Mouse (Mus musculus): Measurements from ENCODE around the gene Pdgfra. TPM values are rescaled to one million over a fixed set of nuclear protein-coding genes. Genes with fewer than 3 reads are reported as not detected.

Gene Pdgfra
- polyA plus RNA-seq, 1 experiment from 2014 or later = 56.8 TPM

DNA sequence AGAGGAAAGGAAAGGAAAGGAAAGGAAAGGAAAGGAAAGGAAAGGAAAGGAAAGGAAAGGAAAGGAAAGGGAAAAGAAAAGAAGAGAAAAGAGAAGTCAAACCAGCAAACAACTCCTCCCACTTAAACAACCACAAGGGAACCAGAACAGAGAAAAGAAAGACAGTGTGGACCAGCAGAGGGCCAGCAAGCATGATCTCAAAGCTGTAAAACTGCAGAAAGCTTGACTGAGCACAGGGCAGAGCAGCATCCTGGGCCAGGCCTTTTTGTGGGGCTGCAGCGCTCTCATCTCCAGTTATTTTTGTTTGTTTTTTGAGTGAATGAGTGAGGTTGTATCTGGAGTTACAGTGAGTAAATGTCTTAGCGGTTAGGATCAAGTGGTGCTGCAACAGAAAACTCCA is 6.8 kb upstream of the Pdgfra start:
- peaks cover 9% of the 10 kb centered on the region for H3K4me1 ChIP-seq (ENCODE audit: control insufficient read depth, insufficient read depth, low read length)
- WGBS = 66% methylated on average over 2 of the region's 2 CpGs
- H3K4me3 ChIP-seq (ENCODE audit: low read length) = no peak overlapping the region
- H3K27ac ChIP-seq (ENCODE audit: low read depth, low read length) = no peak overlapping the region
- H3K9me3 ChIP-seq (ENCODE audit: control insufficient read depth, low read length) = no peaks in the 10 kb centered on the region
- no peak for ATAC-seq (ENCODE audit: low FRiP score, low TSS enrichment)
- peaks cover 37% of the 10 kb centered on the region for H3K27me3 ChIP-seq (ENCODE audit: control insufficient read depth, insufficient read depth, low read length)
- no peaks in the 10 kb centered on the region for H3K36me3 ChIP-seq (ENCODE audit: control insufficient read depth, insufficient read depth, low read length)
- H3K9ac ChIP-seq (ENCODE audit: low read depth, low read length) = no peak overlapping the region
- H3K4me2 ChIP-seq (replicated peaks; ENCODE audit: low read depth, low read length) = no peak overlapping the region

DNA sequence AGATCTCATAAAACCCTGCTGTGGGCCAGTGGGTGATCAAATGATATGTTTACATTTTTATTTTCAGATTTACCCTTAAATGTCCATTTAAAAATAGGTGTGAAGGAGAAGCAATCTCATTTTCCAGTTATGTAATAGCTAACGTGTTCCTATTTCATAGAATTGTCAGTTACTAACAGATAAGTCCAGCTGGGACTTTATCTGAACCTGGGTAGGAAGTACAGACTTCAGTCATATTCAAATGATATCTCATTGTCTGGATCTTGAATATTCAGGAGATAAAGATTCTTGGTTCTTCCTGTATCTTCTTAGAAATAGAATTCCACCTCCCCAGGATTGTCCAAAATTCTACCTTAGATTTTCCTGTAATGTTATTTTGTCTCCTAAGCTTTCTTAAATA is 5.6 kb upstream of the Pdgfra start:
- Histone ChIP-seq H3K4me2 (replicated peaks; ENCODE audit: low read depth, low read length) (no peak overlapping the region), H3K4me3 (ENCODE audit: low read length) (no peak overlapping the region), H3K27me3 (ENCODE audit: control insufficient read depth, insufficient read depth, low read length) (peaks cover 43% of the 10 kb centered on the region), H3K27ac (ENCODE audit: low read depth, low read length) (no peak overlapping the region), H3K4me1 (ENCODE audit: control insufficient read depth, insufficient read depth, low read length) (peaks cover 14% of the 10 kb centered on the region), H3K9ac (ENCODE audit: low read depth, low read length) (no peak overlapping the region), H3K9me3 (ENCODE audit: control insufficient read depth, low read length) (no peaks in the 10 kb centered on the region), H3K36me3 (ENCODE audit: control insufficient read depth, insufficient read depth, low read length) (no peaks in the 10 kb centered on the region)
- ATAC-seq (ENCODE audit: low FRiP score, low TSS enrichment) = no peak
- WGBS = 88% methylated on average over 1 of the region's 1 CpGs

DNA sequence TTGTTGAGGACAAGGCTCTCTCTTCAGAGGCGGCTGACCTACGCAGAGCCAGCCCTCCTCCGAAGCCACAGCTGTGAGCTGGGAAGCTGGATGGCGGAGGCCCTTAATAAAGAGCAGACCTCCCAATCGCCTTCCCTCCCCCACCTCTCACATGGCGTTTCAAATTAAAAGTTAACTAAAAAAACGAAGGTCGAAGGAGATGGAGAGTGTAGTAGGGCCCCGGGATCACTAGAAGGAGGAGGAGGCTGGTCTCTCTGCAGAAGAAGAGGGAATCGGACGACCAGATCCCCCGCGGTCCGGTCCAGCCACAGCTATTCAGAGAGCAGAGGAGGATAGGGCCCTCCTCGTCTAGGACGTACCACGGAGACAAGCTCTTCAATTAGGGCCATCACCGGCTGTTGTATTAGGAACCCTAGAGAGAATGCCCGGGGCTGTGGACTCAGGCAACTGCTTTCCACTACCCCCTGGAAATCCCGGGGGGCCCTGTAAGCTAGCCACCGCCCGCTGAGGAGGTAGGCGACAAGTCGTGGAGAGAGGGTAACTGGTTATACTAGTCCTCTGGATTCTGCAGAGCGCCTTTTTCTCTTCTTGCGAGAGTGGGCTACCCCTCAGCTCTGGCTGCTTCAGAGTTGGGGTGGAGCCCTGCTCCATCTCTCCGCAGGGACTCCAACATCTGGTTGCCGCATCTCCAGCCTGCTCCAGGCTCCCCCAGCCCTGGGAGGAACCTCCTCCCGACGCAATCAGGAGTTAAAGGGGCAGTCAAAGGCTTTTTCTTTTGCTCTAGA is 3.6 kb upstream of the Pdgfra start:
- Histone ChIP-seq H3K9me3 (ENCODE audit: control insufficient read depth, low read length) (no peaks in the 10 kb centered on the region), H3K4me1 (ENCODE audit: control insufficient read depth, insufficient read depth, low read length) (peaks cover 15% of the 10 kb centered on the region), H3K27me3 (ENCODE audit: control insufficient read depth, insufficient read depth, low read length) (peaks cover 52% of the 10 kb centered on the region), H3K9ac (ENCODE audit: low read depth, low read length) (peak overlapping the region; percentile 37), H3K36me3 (ENCODE audit: control insufficient read depth, insufficient read depth, low read length) (no peaks in the 10 kb centered on the region), H3K4me2 (replicated peaks; ENCODE audit: low read depth, low read length) (peak overlapping the region; percentile 87), H3K27ac (ENCODE audit: low read depth, low read length) (peak overlapping the region; percentile 27; the same call in 1 of the 2 replicates), H3K4me3 (ENCODE audit: low read length) (peak overlapping the region; percentile 30)
- ATAC-seq (ENCODE audit: low FRiP score, low TSS enrichment) = peak; percentile 34; the same call in 1 of the 2 replicates
- WGBS = 3% methylated on average over 30 of the region's 30 CpGs

DNA sequence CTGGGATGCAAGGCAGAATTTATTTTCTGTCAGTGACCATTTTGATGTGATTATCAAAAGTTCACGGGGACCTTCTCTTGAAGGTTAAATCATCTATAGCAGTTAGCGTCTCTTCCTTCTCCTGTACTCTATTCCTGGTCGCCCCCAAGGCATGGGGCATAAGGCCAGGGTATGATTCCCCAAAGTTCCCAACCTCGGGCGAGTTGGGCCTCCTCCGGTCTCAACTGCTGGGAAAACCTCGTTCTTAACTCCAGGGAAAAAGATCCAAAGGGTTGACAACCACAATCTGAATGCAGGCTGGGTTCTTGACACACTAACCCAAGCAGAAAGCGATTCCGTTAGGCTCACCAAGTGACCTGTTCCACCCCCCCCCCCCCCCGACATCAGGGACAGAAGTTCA is 2.7 kb upstream of the Pdgfra start:
- Histone ChIP-seq H3K4me1 (ENCODE audit: control insufficient read depth, insufficient read depth, low read length) (peaks cover 18% of the 10 kb centered on the region), H3K27me3 (ENCODE audit: control insufficient read depth, insufficient read depth, low read length) (peaks cover 56% of the 10 kb centered on the region), H3K36me3 (ENCODE audit: control insufficient read depth, insufficient read depth, low read length) (no peaks in the 10 kb centered on the region), H3K4me2 (replicated peaks; ENCODE audit: low read depth, low read length) (peak overlapping the region; percentile 87), H3K9me3 (ENCODE audit: control insufficient read depth, low read length) (no peaks in the 10 kb centered on the region), H3K4me3 (ENCODE audit: low read length) (peak overlapping the region; percentile 12), H3K27ac (ENCODE audit: low read depth, low read length) (no peak overlapping the region), H3K9ac (ENCODE audit: low read depth, low read length) (no peak overlapping the region)
- no peak for ATAC-seq (ENCODE audit: low FRiP score, low TSS enrichment)
- under 1% methylated on average over 9 of the region's 10 CpGs for WGBS

DNA sequence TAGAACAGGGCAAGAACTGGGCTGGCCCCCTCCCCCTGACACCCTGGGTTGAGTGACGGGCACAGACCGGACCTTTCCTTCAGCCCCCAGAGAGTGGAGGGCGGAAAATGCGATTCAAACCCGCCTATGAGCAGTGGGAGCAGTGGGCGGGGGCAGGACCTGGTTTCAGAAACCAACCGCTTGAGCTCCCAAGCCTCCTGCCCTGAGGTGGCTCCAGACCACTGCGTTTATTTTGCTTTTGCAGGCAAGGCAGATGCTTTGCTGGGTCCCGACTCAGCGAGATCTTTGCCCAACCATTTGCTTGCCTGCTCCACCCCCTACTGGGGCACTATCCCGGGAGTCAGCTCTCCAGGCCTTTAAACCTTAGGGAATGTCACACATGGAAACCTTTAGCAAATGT is 2.2 kb upstream of the Pdgfra start:
- ATAC-seq (ENCODE audit: low FRiP score, low TSS enrichment) = no peak
- Histone ChIP-seq H3K36me3 (ENCODE audit: control insufficient read depth, insufficient read depth, low read length) (no peaks in the 10 kb centered on the region), H3K4me1 (ENCODE audit: control insufficient read depth, insufficient read depth, low read length) (peaks cover 18% of the 10 kb centered on the region), H3K4me3 (ENCODE audit: low read length) (peak overlapping the region; percentile 12), H3K4me2 (replicated peaks; ENCODE audit: low read depth, low read length) (peak overlapping the region; percentile 87), H3K27me3 (ENCODE audit: control insufficient read depth, insufficient read depth, low read length) (peaks cover 55% of the 10 kb centered on the region), H3K27ac (ENCODE audit: low read depth, low read length) (no peak overlapping the region), H3K9me3 (ENCODE audit: control insufficient read depth, low read length) (no peaks in the 10 kb centered on the region), H3K9ac (ENCODE audit: low read depth, low read length) (no peak overlapping the region)
- 2% methylated on average over 11 of the region's 11 CpGs for WGBS

DNA sequence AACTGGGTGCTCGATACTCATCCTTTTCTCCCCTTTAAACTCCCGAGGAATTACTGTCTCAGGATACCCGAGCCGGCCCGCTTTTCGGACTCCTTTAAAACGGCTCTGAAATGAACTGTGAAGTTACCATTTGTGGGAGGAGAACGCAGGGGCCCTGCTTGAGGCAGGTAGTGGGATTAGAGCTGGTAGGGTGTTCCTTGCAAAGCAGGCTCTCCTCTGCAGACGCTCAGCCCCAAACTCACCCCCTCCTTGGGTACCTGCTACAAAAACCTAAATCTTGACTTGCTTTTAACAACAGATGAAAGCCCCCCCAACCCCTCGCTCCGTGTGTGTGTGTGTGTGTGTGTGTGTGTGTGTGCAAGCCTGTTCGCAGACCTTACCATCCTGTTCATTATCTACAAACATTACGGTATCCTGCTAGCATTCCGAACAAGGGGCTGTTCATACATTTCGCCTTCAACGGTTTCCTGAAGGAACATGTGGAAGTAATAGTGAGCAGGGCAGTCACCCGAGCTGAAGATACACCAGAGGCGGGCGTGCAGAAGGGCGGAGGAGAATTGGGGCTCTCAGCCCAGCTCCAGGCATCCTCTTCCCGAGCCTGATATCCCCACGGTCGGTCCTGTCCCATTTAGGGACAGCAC is 1.6 kb upstream of the Pdgfra start:
- Histone ChIP-seq H3K4me2 (replicated peaks; ENCODE audit: low read depth, low read length) (peak overlapping the region; percentile 87), H3K9ac (ENCODE audit: low read depth, low read length) (0 out of 2 replicates have a peak overlapping the region, but pooled peaks have one; percentile 8), H3K4me1 (ENCODE audit: control insufficient read depth, insufficient read depth, low read length) (peaks cover 18% of the 10 kb centered on the region), H3K27me3 (ENCODE audit: control insufficient read depth, insufficient read depth, low read length) (peaks cover 58% of the 10 kb centered on the region), H3K9me3 (ENCODE audit: control insufficient read depth, low read length) (no peaks in the 10 kb centered on the region), H3K36me3 (ENCODE audit: control insufficient read depth, insufficient read depth, low read length) (no peaks in the 10 kb centered on the region), H3K4me3 (ENCODE audit: low read length) (peak overlapping the region; percentile 59), H3K27ac (ENCODE audit: low read depth, low read length) (peak overlapping the region; percentile 70)
- under 1% methylated on average over 23 of the region's 23 CpGs for WGBS
- ATAC-seq (ENCODE audit: low FRiP score, low TSS enrichment) = no peak

DNA sequence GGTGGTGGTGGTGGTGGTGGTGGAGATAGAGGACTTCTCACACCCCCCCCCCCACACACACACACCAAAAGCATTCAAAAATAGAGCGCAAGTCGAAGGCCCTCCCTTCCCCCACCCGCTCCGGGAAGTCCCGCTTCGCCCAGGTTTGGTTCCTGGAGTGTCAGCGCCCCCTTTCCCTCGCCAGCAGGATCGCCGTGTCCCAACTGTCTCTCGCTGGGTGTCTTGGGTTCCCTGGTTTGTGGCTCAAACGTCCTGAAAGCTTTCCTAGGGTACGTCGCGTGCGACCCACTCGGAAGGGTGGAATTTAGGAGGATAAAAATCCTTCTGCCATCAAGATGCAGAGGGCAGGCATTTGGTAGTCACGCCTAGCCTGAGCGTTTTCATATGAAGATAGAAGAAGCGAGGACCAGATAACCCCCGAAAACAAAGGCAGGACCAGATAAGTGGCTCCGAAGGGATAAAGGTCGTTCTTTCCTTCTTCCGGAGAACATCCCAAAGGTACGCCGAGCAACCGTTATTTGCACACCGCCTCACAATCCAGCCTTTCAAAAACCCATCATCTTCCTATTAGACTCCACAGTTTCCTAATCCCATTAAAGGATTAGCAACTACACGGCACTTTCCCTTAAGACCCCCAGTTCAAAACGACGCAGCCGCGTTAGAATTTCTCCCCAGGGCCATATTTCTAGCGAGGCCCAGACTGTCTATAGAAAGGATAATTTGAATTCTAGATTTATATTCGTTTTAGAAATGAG is 769 bp upstream of the Pdgfra start:
- no peaks in the 10 kb centered on the region for H3K9me3 ChIP-seq (ENCODE audit: control insufficient read depth, low read length)
- peaks cover 18% of the 10 kb centered on the region for H3K4me1 ChIP-seq (ENCODE audit: control insufficient read depth, insufficient read depth, low read length)
- peak overlapping the region; percentile 14; the same call in 1 of the 2 replicates for H3K27ac ChIP-seq (ENCODE audit: low read depth, low read length)
- H3K27me3 ChIP-seq (ENCODE audit: control insufficient read depth, insufficient read depth, low read length) = peaks cover 56% of the 10 kb centered on the region
- WGBS = under 1% methylated on average over 35 of the region's 35 CpGs
- peak overlapping the region; percentile 59 for H3K4me3 ChIP-seq (ENCODE audit: low read length)
- H3K4me2 ChIP-seq (replicated peaks; ENCODE audit: low read depth, low read length) = peak overlapping the region; percentile 87
- ATAC-seq (ENCODE audit: low FRiP score, low TSS enrichment) = no peak; the same call in 1 of the 2 replicates
- H3K9ac ChIP-seq (ENCODE audit: low read depth, low read length) = no peak overlapping the region
- no peaks in the 10 kb centered on the region for H3K36me3 ChIP-seq (ENCODE audit: control insufficient read depth, insufficient read depth, low read length)

DNA sequence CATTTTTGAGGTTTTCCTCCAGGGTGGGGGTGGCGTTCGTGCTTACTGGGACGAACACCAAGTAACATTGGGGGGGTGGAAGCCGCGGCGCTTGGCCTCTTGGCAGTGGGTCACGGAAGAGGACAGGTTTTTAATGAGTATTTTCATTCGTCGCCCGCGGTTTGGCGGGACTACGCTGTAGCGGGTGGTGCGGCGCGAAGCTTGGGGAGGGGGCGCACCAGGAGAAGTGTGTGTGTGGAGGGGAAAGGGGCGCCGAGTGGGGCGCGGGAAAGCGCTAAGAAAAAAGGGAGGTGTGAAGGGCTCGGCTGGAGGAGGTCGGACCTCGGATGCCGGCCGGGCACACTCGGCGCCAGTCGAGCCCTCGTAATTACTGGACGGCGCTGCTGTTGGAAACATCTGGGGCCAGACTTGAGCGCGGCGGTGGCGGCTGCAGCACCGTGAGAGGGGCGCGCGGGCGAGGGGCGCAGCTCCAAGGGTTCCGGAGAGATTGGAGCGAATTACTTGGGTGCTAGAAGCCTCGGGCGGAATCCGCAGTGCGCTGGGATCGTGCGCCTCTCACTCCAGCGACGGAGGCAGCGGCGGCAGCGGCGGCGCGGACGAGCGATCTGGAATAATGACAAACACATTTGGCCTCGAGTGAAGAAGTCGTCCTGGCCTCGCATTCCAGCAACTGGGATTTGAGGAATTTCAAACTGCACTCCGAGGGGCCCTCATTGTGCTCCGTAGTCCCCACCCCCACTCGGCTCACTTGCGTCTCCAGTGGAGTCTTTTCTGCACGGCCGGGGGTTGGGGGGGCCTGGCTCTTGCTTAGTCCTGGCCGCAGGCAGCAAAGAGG is 916 bp downstream of the Pdgfra start:
- Histone ChIP-seq H3K27ac (ENCODE audit: low read depth, low read length) (peak overlapping the region; percentile 77), H3K9ac (ENCODE audit: low read depth, low read length) (peak overlapping the region; percentile 84), H3K4me2 (replicated peaks; ENCODE audit: low read depth, low read length) (peak overlapping the region; percentile 87), H3K4me3 (ENCODE audit: low read length) (peak overlapping the region; percentile 59), H3K4me1 (ENCODE audit: control insufficient read depth, insufficient read depth, low read length) (peaks cover 18% of the 10 kb centered on the region), H3K9me3 (ENCODE audit: control insufficient read depth, low read length) (no peaks in the 10 kb centered on the region), H3K27me3 (ENCODE audit: control insufficient read depth, insufficient read depth, low read length) (peaks cover 47% of the 10 kb centered on the region), H3K36me3 (ENCODE audit: control insufficient read depth, insufficient read depth, low read length) (no peaks in the 10 kb centered on the region)
- WGBS = under 1% methylated on average over 72 of the region's 72 CpGs
- no peak for ATAC-seq (ENCODE audit: low FRiP score, low TSS enrichment)

All from kidney, embryonic 14.5 days (tissue).